Mouse (Mus musculus) liver, embryonic 18 days (tissue): ENCODE measurements around the gene Sept8. TPM values are rescaled to one million over a fixed set of nuclear protein-coding genes. Genes with fewer than 3 reads are reported as not detected.

Experiments used
- polyA plus RNA-seq: library from polyadenylated mRNA; depleted of rRNA; stranded (reverse); fragments of >200 nt; gene quantifications from 2 replicates; pipeline ENCODE4 v1.2.3, GENCODE M21; 2012; rRNA removed

Gene Sept8
- polyA plus RNA-seq = 12.5 and 15.9 TPM in 2 replicates

DNA sequence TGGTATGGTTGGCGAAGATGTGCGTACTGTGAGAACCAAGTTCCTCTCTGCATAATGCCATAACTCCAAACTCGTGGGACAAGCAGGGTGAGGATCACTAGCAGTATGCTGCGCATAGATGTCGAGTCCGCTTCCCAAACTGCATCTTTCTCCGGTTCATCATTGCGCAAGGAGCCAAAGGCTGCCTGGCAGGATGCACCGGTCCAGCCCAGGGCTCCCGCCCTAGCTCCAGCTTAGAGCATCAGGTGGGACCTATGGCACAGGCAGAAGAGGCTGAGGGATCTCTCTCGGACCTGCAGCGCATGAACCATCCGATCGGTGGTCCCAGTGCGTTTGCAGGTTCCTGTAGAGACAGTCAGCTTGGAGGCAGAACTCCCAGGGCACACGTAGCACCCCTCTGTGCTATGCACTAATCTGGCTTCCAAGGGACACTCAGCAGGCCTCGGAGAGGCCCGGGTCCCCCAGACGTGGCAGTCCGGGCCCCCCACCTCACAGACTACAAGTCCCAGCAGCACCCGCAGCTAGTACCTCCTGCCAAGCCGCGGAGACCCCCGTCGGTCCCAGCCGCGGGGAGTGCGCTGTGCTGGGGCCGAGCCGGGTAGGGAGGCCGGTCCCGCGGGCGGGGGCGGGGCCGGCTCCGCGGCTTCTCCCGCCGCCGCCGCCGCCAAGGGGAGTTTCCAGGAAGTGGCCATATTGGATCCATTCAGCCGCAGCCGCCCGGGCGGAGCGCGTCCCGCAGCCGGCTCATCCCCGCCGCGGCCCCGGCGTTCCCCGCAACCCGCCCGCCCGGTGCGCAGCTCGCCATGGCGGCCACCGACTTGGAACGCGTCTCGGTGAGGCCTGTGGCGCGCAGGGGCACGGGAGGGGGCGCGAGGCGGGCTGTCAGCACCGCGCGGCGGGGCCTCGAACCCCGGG is at the start of gene Sept8:
TSS of gene Sept8 (plus strand) at position 51 of the 915 bp plus-strand sequence.

DNA sequence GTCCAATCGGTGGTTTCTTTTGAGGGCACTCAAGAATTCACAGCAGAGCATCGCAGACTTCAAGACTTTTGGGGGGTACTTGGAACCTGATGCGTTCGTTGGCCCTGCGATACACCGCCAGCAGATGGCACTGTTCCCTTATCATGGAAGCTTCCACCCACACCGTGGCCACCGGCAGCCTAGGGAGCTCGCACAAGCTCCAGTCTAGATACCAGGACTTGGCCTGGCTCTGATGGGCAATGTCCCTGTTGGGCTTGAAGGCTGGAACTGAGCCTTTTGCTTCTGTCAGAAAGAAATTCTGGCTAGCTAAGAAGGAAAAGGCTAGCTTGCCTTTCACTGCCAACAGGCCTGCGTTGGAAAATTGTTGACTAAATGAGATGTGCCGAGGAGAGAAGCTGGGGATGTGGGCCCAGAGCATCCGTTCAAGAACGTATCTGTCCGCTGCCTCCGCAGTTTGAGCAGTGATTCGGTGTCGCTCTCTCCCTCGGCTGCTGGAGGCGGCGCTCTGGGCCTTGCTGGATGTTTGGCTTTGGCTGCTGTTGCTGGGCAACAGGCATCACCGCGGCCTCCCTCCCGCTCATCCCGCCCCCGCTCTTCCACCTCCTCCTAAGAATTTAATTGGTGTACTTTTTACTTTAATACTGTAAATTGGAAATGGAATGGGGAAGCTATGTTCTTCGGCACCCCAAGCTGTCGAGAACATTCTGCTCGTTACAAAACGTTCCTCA is 48.9 kb upstream of the Sept8 start, which contains the start of gene Gm9837:
TSS of gene Gm9837 (minus strand) at position 512 of the 728 bp plus-strand sequence.

DNA sequence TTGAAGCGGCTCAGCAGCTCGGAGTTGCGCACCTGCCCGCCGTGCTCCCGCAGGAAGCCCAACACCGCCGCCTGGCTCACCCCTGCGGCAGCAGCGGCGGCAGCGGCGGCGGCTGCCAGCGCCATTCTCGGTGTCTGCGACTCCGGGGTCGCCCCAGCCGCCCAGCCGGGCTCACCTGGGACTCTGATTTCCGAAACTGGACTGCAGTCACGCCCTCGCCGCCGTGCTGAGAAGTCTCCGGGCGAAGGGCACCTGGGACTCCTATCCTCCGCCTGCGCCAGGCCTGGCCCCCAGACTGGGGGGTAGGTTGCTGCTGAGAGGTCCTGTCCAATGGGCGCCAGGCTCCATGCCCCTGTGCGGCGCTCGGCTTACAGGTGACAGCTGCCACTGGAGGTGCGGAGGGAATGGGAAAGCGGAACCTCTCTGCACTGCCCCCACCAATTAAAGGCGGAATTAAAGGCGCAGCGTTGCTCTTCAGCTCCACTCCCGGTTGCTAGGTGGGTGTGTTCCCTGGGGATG is 39.2 kb upstream of the Sept8 start, which contains the start of the genes Gm9945 and Sowaha:
TSS of gene Gm9945 (plus strand) at position 384 of the 519 bp plus-strand sequence.
TSS of gene Sowaha (minus strand) at position 492 of the 519 bp plus-strand sequence.

DNA sequence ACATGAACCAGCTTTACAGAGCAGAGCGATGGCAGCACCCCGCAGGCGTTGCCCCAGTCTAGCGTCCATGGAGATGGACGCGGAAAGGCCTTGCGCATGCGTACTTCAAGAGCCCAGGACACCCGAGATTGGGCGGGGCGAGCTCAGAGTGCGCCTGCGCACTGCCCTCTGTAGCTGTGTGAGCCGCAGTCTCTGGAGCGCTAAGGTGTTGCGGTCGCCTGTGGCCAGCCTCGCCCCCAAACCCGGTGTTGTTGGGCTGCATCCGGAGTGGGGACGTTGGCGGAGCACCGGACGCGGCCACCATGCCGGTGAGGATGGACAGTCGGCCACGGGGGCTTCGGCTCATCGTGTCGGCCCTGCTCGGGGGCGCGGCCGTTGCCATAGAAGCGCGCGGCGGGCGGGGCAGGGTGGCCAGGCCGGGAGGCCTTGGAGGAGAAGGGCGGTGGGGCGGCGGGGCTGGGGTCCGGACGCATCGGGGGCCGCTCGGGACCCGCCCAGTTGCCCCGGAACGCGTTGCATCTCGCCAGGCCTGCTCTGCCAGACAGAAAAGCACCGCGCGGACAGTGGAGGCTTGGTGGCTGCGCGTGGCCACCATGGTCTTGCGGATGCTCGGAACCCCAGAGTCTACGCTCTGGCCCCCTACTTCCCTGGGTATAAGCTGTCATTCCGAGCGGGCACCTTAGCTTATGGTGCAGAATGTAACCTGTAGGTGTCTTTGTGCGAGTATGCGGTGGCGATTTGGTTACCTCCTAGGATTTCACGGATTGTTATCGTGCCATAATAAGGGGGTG is 48.4 kb downstream of the Sept8 start, which contains the start of gene Kif3a:
TSS of gene Kif3a (plus strand) at position 156 of the 791 bp plus-strand sequence.

Other genes starting within 250 kb of the Sept8 start
- 19.8 and 20.3 TPM in 2 replicates for gene Hspa4, start 218.8 kb upstream of the Sept8 start, polyA plus RNA-seq
- 5.4 TPM in 2 replicates for gene Zcchc10, start 194.6 kb upstream of the Sept8 start, polyA plus RNA-seq
- gene Aff4, start 168.4 kb upstream of the Sept8 start, polyA plus RNA-seq = 6.2 and 6.4 TPM in 2 replicates
- gene Leap2, start 96.1 kb upstream of the Sept8 start, polyA plus RNA-seq = 74.6 and 101 TPM in 2 replicates
- gene Uqcrq, start 88.4 kb upstream of the Sept8 start, polyA plus RNA-seq = 395 and 408 TPM in 2 replicates
- gene Gdf9, start 88.2 kb upstream of the Sept8 start, polyA plus RNA-seq = 0.26 and 0.31 TPM in 2 replicates
- gene Gm10447, start 62.1 kb upstream of the Sept8 start, polyA plus RNA-seq = 0.42 and 0.60 TPM in 2 replicates
- gene Shroom1, start 62.1 kb upstream of the Sept8 start, polyA plus RNA-seq = 6.0 and 7.0 TPM in 2 replicates
- gene Gm9837, start 48.8 kb upstream of the Sept8 start, polyA plus RNA-seq = not detected in 2 replicates
- gene Gm9945, start 39.1 kb upstream of the Sept8 start, polyA plus RNA-seq = 0.07 and 0.10 TPM in 2 replicates
- gene Sowaha, start 39.0 kb upstream of the Sept8 start, polyA plus RNA-seq = 9.6 and 11.0 TPM in 2 replicates
- 2.9 and 3.1 TPM in 2 replicates for gene Kif3a, start 48.1 kb downstream of the Sept8 start, polyA plus RNA-seq
- gene Il4, start 99.4 kb downstream of the Sept8 start, polyA plus RNA-seq = 0.18 and 0.30 TPM in 2 replicates
- not detected in 2 replicates for gene Il13, start 115.4 kb downstream of the Sept8 start, polyA plus RNA-seq
- gene Rad50, start 188.1 kb downstream of the Sept8 start, polyA plus RNA-seq = 3.2 TPM in 2 replicates
- gene Il5, start 201.5 kb downstream of the Sept8 start, polyA plus RNA-seq = not detected in 2 replicates